Mouse (Mus musculus) testis, adult 2 months (tissue): ENCODE data around the gene Hoxa6. TPM values are rescaled to one million over a fixed set of nuclear protein-coding genes. Genes with fewer than 3 reads are reported as not detected.

Source experiments
- H3K27ac ChIP-seq: fragments of 200-500 bp; 2 replicates; pipeline ENCODE4 v1.5.1; 2012; ENCODE audit warnings: low read depth, low read length; ENCODE audit not compliant: control insufficient read depth, insufficient read depth
- H3K27me3 ChIP-seq: fragments of 200-500 bp; 2 replicates; pipeline ENCODE4 v1.6.1; 2012; ENCODE audit warnings: mild to moderate bottlenecking, low read length, moderate library complexity; ENCODE audit not compliant: control insufficient read depth, insufficient read depth
- H3K36me3 ChIP-seq: fragments of 200-500 bp; 2 replicates; pipeline ENCODE4 v1.6.1; 2012; ENCODE audit warnings: mild to moderate bottlenecking, low read length; ENCODE audit not compliant: control insufficient read depth, insufficient read depth
- H3K4me1 ChIP-seq: fragments of 200-500 bp; 2 replicates; pipeline ENCODE4 v1.6.1; 2012; ENCODE audit warnings: low read length; ENCODE audit not compliant: control insufficient read depth, insufficient read depth
- H3K4me3 ChIP-seq: fragments of 200-500 bp; 2 replicates; pipeline ENCODE4 v1.5.1; 2012; ENCODE audit warnings: low read depth, mild to moderate bottlenecking, low read length, moderate library complexity, mixed read lengths; ENCODE audit not compliant: control insufficient read depth
- CTCF ChIP-seq: fragments of 200-500 bp; IDR thresholded peaks from 2 replicates; pipeline ENCODE4 v1.5.1; 2012; ENCODE audit warnings: low read depth, mild to moderate bottlenecking, inconsistent platforms, low read length, moderate library complexity; ENCODE audit not compliant: control insufficient read depth, insufficient read depth, insufficient replicate concordance
- POLR2A ChIP-seq: fragments of 200-500 bp; IDR thresholded peaks from 2 replicates; pipeline ENCODE4 v1.6.1; 2012; ENCODE audit warnings: low read depth, mild to moderate bottlenecking, inconsistent platforms, low read length, moderate library complexity; ENCODE audit not compliant: control insufficient read depth
- polyA plus RNA-seq: library from polyadenylated mRNA; depleted of rRNA; stranded (reverse); fragments of >200 nt; gene quantifications from 2 replicates; pipeline ENCODE4 v1.2.3, GENCODE M21; 2012

The Hoxa6 gene
- polyA plus RNA-seq, 1 experiment = 0.21 TPM

GRCm38 (mm10) chr6:52239625-52240388, 31.3 kb upstream of the Hoxa6 start:
- H3K36me3 ChIP-seq = no peaks in the 10 kb centered on the region
- no peak overlapping the region for H3K27ac ChIP-seq
- H3K4me3 ChIP-seq = peak overlapping the region; percentile 44
- peaks cover 3% of the 10 kb centered on the region; the same call in 1 of the 2 replicates for H3K4me1 ChIP-seq
- TF ChIP-seq POLR2A (no peak), CTCF (no peak)
- H3K27me3 ChIP-seq = peaks cover 13% of the 10 kb centered on the region

DNA sequence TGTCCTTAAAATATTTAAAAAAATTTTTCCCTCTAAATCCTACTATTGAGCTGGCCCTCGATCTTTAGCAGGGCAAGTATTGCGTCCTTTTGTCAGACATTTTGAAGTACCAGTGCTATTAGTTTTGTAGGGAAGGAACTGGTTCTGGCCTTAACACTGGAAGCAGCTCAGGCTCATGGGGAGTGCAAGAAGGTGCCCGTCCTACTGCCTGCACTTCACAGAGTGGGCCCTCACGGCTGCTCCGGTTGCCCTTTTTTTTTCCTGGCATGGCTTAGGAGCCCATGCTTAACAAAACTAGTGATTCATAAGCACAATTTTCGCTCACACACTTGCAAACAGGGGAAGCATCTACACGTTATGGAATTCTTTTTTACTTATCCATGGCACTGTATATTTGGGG, 30.5 kb upstream of the Hoxa6 start:
- no peak overlapping the region for H3K27ac ChIP-seq
- peaks cover 14% of the 10 kb centered on the region for H3K27me3 ChIP-seq
- TF ChIP-seq POLR2A (no peak), CTCF (no peak)
- H3K4me3 ChIP-seq = no peak overlapping the region
- H3K36me3 ChIP-seq = no peaks in the 10 kb centered on the region
- H3K4me1 ChIP-seq = peaks cover 6% of the 10 kb centered on the region

DNA sequence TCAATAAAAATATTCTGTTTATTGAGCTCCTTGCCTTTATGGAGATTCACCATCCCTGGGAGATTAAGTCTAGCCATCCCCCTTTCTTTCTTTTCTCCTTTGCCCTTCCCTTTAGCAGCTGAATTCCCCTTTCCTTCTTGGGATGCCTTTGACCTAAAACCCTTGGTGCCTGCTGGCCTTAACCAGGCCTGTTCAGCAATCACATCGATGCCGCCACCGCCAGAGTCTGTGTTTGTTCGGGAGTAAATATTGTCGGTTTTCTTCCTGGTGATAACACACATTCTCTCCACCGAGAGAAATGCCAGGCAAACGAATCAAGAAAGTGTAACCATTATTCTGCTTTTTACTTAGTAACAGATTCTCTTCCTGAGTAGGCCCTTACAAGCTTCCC, 29.6 kb upstream of the Hoxa6 start:
- Histone ChIP-seq H3K27ac (no peak overlapping the region), H3K4me1 (peaks cover 3% of the 10 kb centered on the region), H3K4me3 (no peak overlapping the region), H3K27me3 (peaks cover 10% of the 10 kb centered on the region), H3K36me3 (no peaks in the 10 kb centered on the region)
- TF ChIP-seq POLR2A (no peak), CTCF (no peak)

GRCm38 (mm10) chr6:52237346-52238154, 29.0 kb upstream of the Hoxa6 start:
- no peaks in the 10 kb centered on the region for H3K36me3 ChIP-seq
- no peak for TF ChIP-seq CTCF
- no peak for TF ChIP-seq POLR2A
- H3K4me3 ChIP-seq = no peak overlapping the region
- H3K4me1 ChIP-seq = peaks cover 3% of the 10 kb centered on the region
- peaks cover 14% of the 10 kb centered on the region for H3K27me3 ChIP-seq
- no peak overlapping the region for H3K27ac ChIP-seq

DNA sequence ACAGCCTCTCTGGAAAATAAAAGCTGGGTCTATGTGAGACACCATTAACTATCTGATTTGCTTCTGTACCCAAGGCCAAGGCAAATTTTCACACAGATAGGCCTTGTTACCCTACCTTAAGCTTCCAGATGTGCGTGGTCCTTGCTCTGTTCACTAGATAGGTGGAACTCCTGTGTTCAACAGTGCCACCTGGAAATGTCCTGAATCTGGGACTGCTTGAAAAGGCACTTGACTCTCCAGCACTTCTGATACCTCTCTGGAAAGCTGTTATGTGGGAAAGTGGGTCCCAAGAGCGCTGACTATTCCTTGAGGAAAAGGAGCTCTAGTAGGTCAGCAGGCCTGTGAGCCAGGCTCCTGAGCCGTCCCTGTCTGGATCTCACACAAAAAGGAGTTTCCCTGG, 28.3 kb upstream of the Hoxa6 start:
- peaks cover 18% of the 10 kb centered on the region for H3K27me3 ChIP-seq
- H3K4me3 ChIP-seq = no peak overlapping the region
- peaks cover 3% of the 10 kb centered on the region for H3K4me1 ChIP-seq
- no peaks in the 10 kb centered on the region for H3K36me3 ChIP-seq
- no peak for TF ChIP-seq CTCF
- TF ChIP-seq POLR2A = no peak
- no peak overlapping the region for H3K27ac ChIP-seq

DNA sequence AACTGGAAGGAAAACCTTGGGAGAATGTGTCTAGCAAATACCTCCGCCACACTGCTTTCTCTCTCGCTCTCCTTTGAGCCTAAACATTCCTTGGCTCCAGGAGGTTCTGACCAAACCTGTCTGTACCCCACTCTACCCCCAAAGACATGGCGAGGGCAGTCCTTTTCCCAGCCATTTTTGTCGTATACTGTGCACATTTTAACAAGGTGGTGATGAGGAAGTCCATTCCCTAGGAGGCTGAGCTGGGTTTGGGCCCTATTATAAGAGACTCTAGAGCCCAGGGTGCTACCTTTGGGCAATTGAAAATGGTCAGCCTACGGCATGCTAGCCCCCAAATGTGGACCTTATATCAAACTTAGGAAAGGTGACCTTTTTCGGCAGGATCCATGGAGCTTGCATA, 27.3 kb upstream of the Hoxa6 start:
- peaks cover 19% of the 10 kb centered on the region for H3K27me3 ChIP-seq
- TF ChIP-seq POLR2A (no peak), CTCF (no peak)
- H3K4me3 ChIP-seq = no peak overlapping the region

GRCm38 (mm10) chr6:52235267-52235666, 26.7 kb upstream of the Hoxa6 start:
- Histone ChIP-seq H3K36me3 (no peaks in the 10 kb centered on the region), H3K27me3 (peaks cover 23% of the 10 kb centered on the region), H3K4me3 (no peak overlapping the region), H3K27ac (no peak overlapping the region), H3K4me1 (peaks cover 3% of the 10 kb centered on the region)
- no peak for TF ChIP-seq CTCF
- TF ChIP-seq POLR2A = no peak

More for the DNA sequence above, 27.3 kb upstream of the Hoxa6 start:
- Histone ChIP-seq H3K27ac (no peak overlapping the region), H3K4me1 (peaks cover 3% of the 10 kb centered on the region), H3K36me3 (no peaks in the 10 kb centered on the region)
